In genomic region chr9:60708606-60709005, GRCm38 (mm10) we compare ENCODE assay signal across 17 mouse cellular contexts. TPM values are rescaled to one million over a fixed set of nuclear protein-coding genes. Genes with fewer than 3 reads are reported as not detected.
"Had no signal": no experiment of that assay in that cellular context is flagged by ENCODE, and none has a peak within 500 bp of the region (broad histone marks: within the 10 kb centered on the region; RNA-seq: fewer than 3 reads in every experiment).

No protein-coding gene starts in this region.

- DNase-seq: retina, postnatal 1 day; right cerebral cortex, adult 18-20 months; right cerebral cortex, postnatal 14 days; right cerebral cortex, postnatal 25 days; right cerebral cortex, postnatal 4 days; spleen, adult 18-20 months; thymus, adult 18-20 months; thymus, adult 2 months; thymus, postnatal 14 days; thymus, postnatal 25 days; thymus, postnatal 36 days; thymus, postnatal 4 days had no signal

- H3K4me3 ChIP-seq: neural tube, embryonic 13.5 days; neural tube, embryonic 15.5 days; stomach, embryonic 15.5 days had no signal

- H3K27ac ChIP-seq: neural tube, embryonic 13.5 days; neural tube, embryonic 15.5 days; stomach, embryonic 15.5 days; stomach, postnatal 0 days had no signal

- H3K9me3 ChIP-seq: neural tube, embryonic 13.5 days; neural tube, embryonic 15.5 days; stomach, embryonic 15.5 days had no signal

- H3K36me3 ChIP-seq: neural tube, embryonic 13.5 days; neural tube, embryonic 15.5 days; stomach, embryonic 15.5 days had no signal

- H3K27me3 ChIP-seq: neural tube, embryonic 15.5 days; stomach, embryonic 15.5 days had no signal

RNA-seq across cellular contexts. Expression of gene Larp6, which starts 4.2 kb away (rescaled TPM):
- total RNA-seq: neutrophil, adult 5-6 weeks had no signal
